Mouse (Mus musculus) heart, adult 11 months (tissue): Measurements from ENCODE around the gene Rasa4.
"Not testable (repeated sequence)": the region's sequence is repeated elsewhere in the genome, so short reads cannot be mapped to it uniquely, and the experiment has no call there.

Source experiments
- DNase-seq: peaks from one replicate; pipeline ENCODE4 v3.0.0; 2022

The Rasa4 gene

GRCm38 (mm10) chr5:136115891-136116783 is 32.4 kb downstream of the Rasa4 start, which contains the start of gene Polr2j:
Gene Polr2j, plus strand, starts transcription at chr5:136116631.
- peak; percentile 99 for DNase-seq

DNA sequence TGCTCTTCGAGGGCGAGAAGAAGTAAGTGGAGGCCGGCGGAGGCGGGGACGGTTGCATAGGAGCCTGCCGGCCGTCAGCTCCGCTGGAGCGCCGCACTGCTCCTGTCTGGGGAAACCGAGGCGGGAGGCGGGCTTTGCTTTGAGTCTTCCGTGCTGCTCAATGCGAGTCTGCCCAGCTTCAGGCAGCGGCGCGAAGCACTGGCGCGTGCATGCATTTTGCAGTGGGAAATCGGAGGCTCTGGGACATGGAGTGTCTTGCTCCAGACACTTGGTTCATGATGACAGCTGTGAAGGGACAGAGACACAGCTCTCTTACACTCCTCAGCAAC is 33.0 kb downstream of the Rasa4 start:
- no peak for DNase-seq

DNA sequence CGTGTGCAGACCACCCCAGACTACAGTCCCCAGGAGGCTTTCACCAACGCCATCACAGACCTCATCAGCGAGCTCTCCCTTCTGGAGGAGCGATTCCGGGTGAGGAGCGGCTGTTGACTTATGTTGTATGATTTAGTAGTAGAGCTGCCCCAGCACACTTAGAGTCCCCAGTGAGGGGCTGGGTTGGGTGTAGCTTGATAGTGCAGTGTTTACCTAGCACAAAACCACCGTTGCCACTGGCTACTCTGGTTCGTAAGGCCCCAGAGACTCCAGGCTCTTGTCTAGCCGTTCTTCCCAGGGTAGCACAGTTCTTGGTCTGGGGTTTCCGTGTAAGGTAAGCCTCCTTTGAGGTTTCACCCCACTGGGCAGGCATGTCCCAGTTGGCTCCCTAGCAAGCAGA is 38.4 kb downstream of the Rasa4 start:
- DNase-seq = no peak

DNA sequence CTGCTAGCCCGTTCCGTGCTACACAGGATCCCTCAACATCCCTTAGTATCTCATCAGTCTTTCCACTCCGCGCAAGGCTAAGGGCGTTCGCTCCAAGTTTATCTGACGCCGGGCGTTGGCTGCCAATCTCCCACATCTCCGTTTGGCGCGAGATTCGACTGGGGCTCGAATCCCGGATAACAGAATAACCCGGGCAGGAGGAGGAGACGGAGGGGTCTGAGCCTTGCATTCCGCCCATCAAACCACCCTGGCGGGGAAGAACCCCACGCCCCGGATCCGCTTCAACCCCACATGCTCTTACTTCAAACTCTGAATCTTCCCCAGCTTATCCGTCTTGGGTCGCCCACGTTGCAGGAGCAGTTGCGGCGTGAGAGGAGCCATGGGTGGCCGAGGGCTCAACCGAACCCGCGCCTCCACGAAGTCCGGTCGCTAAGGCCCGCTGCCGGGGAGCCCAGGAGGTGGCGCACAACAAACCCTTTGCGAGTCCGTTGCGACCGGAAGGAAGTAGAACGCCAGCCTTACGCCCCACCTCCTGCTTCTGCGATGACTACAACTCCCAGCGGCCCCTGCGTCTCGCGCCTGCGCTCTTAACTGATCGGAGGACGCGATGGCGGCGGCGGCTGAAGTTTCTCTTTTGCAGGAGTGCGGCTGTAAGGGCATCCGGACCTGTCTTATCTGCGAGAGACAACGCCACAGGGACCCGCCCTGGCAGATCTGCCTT is 52.0 kb downstream of the Rasa4 start, which contains the start of the genes Lrwd1 and Alkbh4:
Lrwd1 (minus strand) TSS at position 504 of the 721 bp plus-strand sequence.
Alkbh4 (plus strand) TSS at position 576 of the 721 bp plus-strand sequence.
- DNase-seq = peak; percentile 99

DNA sequence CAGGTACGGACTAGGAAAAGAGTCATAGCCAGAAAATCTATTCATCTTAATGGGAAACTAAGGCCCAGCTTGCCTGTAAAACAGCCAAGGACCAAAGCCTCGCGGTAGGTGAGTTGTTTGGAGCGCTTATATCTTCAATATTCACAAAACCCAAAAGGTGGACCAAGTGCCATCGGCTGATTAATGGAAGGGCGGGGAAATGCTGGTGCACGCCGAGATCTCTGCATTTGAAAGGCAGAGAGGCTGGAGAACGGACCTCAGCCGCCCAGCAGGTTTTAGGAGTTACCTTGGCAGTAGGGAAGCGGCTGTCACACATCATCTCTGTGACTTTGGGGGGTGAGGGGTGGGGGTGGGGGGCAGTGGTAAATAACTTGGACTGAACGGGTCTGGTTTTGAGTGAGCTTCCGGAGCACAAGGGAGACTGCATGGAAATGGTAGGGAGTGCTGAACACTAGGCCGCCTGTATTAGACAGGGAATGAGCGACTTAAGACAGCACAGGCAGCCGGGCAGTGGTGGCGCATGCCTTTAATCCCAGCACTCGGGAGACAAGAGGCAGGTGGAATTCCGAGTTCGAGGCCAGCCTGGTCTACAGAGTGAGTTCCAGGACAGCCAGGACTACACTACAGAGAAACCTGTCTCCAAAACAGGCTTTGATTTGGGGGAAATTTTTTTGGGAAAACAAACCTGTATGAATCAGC is 52.7 kb downstream of the Rasa4 start:
- no peak for DNase-seq

GRCm38 (mm10) chr5:136137658-136138274 is 54.0 kb downstream of the Rasa4 start:
- DNase-seq = no peak

GRCm38 (mm10) chr5:136139393-136139792 is 55.7 kb downstream of the Rasa4 start:
- peak; percentile 92 for DNase-seq

- DNase-seq = peak; percentile 95
These were observed 56.4 kb downstream of the Rasa4 start for GRCm38 (mm10) chr5:136140057-136140482.

- no peak for DNase-seq
These were observed 59.0 kb downstream of the Rasa4 start for GRCm38 (mm10) chr5:136142746-136143145.

DNA sequence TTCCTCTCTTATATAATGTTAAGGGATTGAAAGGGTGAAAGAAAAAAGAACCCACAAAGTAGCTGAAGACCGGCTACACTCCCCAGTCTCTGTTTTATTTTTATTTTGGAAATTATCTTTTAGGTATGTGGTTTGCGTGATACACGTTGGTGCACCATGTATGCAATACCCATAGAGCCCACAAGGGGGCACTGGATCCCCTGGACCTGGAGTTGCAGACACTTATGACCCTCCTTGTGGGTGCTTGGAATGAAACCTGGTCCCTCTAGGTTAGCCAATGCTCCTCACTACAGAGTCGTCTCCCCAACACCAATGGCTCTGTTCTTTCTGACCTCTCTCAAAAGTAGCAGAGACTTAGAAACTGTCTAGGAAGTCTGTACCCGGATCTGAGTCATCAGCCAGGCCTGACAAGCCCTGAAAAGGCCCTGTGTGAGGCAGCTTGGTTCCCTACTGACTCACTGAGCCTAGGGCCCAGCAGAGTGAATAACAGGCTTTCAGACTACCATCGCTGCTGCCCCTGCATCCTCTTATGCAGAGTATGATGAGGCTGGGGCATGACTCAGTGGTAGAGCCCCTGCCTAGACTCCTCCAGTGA is 59.5 kb downstream of the Rasa4 start:
- no peak for DNase-seq

DNA sequence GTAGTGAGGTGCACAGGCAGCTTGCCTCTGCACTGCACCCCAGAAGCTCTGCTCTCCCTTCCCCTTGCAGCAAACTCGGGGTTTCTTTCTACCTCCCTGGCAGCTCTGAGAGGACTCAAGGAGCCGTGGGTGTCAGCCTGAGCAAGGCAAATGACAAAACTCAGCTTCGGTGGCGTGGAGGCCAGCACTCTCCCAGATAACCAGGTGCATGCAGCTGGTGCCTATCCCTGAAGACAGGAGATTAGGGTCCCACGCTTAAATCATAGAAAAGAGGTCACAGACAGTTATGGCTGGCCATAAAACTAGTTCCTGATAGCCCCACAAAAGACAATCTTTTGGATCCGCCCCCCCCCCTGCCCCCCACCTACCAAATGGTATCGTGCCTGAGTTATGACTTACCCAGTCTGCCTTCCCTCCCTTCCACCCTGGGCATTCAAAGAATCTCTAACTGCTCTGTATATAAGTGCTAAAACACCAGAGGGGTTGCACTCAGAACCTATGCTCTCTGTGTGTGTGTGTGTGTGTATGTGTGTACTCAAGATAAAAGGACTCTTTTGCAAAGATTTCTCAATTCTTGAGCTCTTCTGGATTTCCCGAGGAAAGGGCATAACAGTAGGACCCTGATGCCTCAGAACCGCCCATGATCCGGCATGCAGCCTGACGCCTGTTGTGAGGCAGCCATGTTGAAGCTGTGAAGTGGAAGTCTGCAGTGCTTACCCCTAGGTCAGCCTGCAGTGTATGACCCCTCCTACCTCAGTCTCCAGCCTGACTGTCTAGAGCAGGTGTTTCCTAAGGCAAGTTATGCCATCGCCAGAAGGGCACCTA is 61.1 kb downstream of the Rasa4 start:
- DNase-seq = peak; percentile 92

GRCm38 (mm10) chr5:136146936-136147335 is 63.2 kb downstream of the Rasa4 start:
- no peak for DNase-seq

DNA sequence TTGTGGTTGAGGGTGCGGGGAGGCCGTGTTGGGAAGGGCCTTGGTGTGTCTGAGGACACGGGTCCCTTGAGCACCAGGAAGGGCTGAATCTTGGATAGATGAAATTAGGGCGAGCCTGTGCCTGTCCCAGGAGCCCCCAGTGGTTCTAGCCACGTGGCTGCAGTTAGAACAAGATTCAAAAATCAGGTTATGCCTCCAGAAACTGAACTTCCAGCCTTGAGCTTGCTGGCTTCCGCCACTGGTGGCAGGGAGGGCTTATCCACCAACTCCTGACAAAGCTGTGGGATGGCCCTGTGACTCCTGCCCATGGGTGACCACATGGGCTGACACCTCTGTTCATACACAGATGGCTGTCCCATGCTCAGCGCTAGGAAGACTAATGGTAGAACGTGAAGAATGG is 64.0 kb downstream of the Rasa4 start:
- no peak for DNase-seq

GRCm38 (mm10) chr5:136149134-136149576 is 65.4 kb downstream of the Rasa4 start:
- not testable (repeated sequence) for DNase-seq

- DNase-seq = peak; percentile 95
These were observed 68.6 kb downstream of the Rasa4 start for GRCm38 (mm10) chr5:136152365-136152764.

DNA sequence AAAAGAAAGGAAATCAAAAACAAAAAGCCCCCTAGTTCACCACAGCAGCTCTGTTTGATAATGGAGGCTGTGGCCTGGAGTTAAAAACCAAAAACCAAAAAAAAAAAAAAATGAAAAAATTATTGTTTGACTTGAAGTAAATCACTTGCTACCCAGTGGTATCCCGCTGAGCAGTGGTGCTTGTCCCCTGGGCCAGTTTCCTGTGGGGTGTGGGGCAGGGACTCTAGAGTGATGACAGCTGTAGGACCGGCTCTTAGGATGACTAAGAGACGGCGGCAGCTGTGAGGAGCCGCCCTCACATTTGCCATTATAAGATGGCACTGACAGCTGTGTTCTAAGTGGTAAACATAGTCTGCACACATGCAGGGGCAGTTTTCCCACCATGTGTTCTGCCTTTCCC is 71.7 kb downstream of the Rasa4 start:
- DNase-seq = peak; percentile 95

GRCm38 (mm10) chr5:136160084-136160483 is 76.4 kb downstream of the Rasa4 start:
- DNase-seq = peak; percentile 97
